Mouse (Mus musculus) lung, postnatal 0 days (tissue): ENCODE data around the gene 1700037C18Rik.
"Not testable (repeated sequence)": the region's sequence is repeated elsewhere in the genome, so short reads cannot be mapped to it uniquely, and the experiment has no call there.

Experiments
- CTCF ChIP-seq: IDR thresholded peaks from 2 replicates; pipeline ENCODE4 v1.5.1; 2016; ENCODE audit warnings: antibody characterized with exemption, mild to moderate bottlenecking
- EP300 ChIP-seq: IDR thresholded peaks from 2 replicates; pipeline ENCODE4 v1.6.1; 2016; ENCODE audit warnings: antibody characterized with exemption, mild to moderate bottlenecking, control low read depth

DNA sequence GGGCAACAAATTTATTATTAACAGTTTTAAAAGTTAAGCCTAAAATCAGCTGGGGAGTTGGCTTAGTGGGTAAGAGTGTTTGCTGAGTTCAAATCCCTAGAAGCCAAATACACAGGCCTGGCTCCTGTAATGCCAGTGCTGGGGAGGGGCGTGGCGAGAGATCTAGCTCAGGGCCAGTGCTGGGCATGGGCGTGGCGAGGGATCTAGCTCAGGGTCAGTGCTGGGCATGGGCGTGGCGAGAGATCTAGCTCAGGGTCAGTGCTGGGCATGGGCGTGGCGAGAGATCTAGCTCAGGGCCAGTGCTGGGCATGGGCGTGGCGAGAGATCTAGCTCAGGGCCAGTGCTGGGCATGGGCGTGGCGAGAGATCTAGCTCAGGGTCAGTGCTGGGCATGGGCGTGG lies 57.2 kb downstream of the 1700037C18Rik start:
- TF ChIP-seq CTCF, EP300: not testable (repeated sequence)
